Mouse (Mus musculus) MEL (cell line): ENCODE data around the gene Prim2. TPM values are rescaled to one million over a fixed set of nuclear protein-coding genes. Genes with fewer than 3 reads are reported as not detected.

Experiments
- DNase-seq: peaks from one replicate; pipeline ENCODE4 v3.0.0; 2011; ENCODE audit warnings: low read depth, low spot score
- H3K27ac ChIP-seq: 2 replicates; pipeline ENCODE4 v1.5.1; 2012; ENCODE audit warnings: low read depth, mild to moderate bottlenecking, control low read depth, low read length, moderate library complexity; ENCODE audit not compliant: control insufficient read depth
- H3K27me3 ChIP-seq, 2 experiments: fragments of 150-350 bp in 1 of 2; sonication (generic) in 1 of 2; 2 replicates each; pipeline ENCODE4 v1.6.1; 2012; ENCODE audit warnings: low read length in 2 of 2, mild to moderate bottlenecking in 2 of 2, improper control_type of control experiment in 1 of 2, moderate library complexity in 1 of 2; ENCODE audit not compliant: insufficient read depth in 2 of 2, control insufficient read depth in 1 of 2
- H3K36me3 ChIP-seq, 2 experiments: 2 replicates each; pipeline ENCODE4 v1.6.1; 2012 to 2014; ENCODE audit warnings: low read length in 2 of 2, improper control_type of control experiment in 1 of 2, inconsistent platforms in 1 of 2, mild to moderate bottlenecking in 1 of 2; ENCODE audit not compliant: insufficient read depth in 2 of 2, control insufficient read depth in 1 of 2
- H3K4me1 ChIP-seq, 2 experiments: fragments of 150-350 bp in 1 of 2; sonication (generic) in 1 of 2; 2 replicates each; pipeline ENCODE4 v1.6.1; 2012; ENCODE audit warnings: low read length in 2 of 2, improper control_type of control experiment in 1 of 2, mild to moderate bottlenecking in 1 of 2; ENCODE audit not compliant: insufficient read depth in 2 of 2, control insufficient read depth in 1 of 2
- H3K4me3 ChIP-seq, 2 experiments: fragments of 150-350 bp in 1 of 2; sonication (generic) in 1 of 2; 2 replicates each; pipeline ENCODE4 v1.5.1; 2012; ENCODE audit warnings: low read depth in 2 of 2, low read length in 2 of 2, mild to moderate bottlenecking in 2 of 2, moderate library complexity in 2 of 2, control low read depth in 1 of 2, improper control_type of control experiment in 1 of 2; ENCODE audit not compliant: control insufficient read depth in 1 of 2, insufficient read depth in 1 of 2
- H3K79me2 ChIP-seq: 2 replicates; pipeline ENCODE4 v1.6.1; 2012; ENCODE audit warnings: mild to moderate bottlenecking, low read length, moderate library complexity; ENCODE audit not compliant: control insufficient read depth, poor library complexity, insufficient read depth
- H3K9ac ChIP-seq: 2 replicates; pipeline ENCODE4 v1.6.1; 2012; ENCODE audit warnings: low read depth, mild to moderate bottlenecking, control low read depth, low read length, moderate library complexity; ENCODE audit not compliant: control insufficient read depth, poor library complexity, severe bottlenecking
- H3K9me3 ChIP-seq: fragments of 150-350 bp; sonication (generic); replicated peaks from 2 replicates; pipeline ENCODE4 v1.6.1; 2012; ENCODE audit warnings: mild to moderate bottlenecking, low read length, improper control_type of control experiment, moderate library complexity; ENCODE audit not compliant: insufficient read depth
- CTCF ChIP-seq, 3 experiments: IDR thresholded peaks in 2 of 3; conservative IDR thresholded peaks in 1 of 3; 2 replicates each; pipeline ENCODE4 v1.5.1; 2011 to 2012; ENCODE audit warnings: low read length in 3 of 3, low read depth in 2 of 3, mild to moderate bottlenecking in 2 of 3, improper control_type of control experiment in 1 of 3, inconsistent platforms in 1 of 3, mixed read lengths in 1 of 3, moderate library complexity in 1 of 3; ENCODE audit not compliant: control insufficient read depth in 1 of 3, insufficient read depth in 1 of 3, poor library complexity in 1 of 3, severe bottlenecking in 1 of 3
- EP300 ChIP-seq, 2 experiments: IDR thresholded peaks; 2 replicates each; pipeline ENCODE4 v1.6.1; 2011; ENCODE audit warnings: improper control_type of control experiment in 2 of 2, low read length in 2 of 2, low read depth in 1 of 2, mild to moderate bottlenecking in 1 of 2
- ETS1 ChIP-seq: IDR thresholded peaks from 2 replicates; pipeline ENCODE4 v1.6.1; 2012; ENCODE audit warnings: low read depth, mild to moderate bottlenecking, inconsistent platforms, low read length, improper control_type of control experiment, moderate library complexity
- GABPA ChIP-seq: IDR thresholded peaks from 2 replicates; pipeline ENCODE4 v1.6.1; 2012; ENCODE audit warnings: low read depth, mild to moderate bottlenecking, inconsistent platforms, low read length, improper control_type of control experiment, moderate library complexity
- GATA1 ChIP-seq: IDR thresholded peaks from 2 replicates; pipeline ENCODE4 v1.6.1; 2011; ENCODE audit warnings: low read depth, low read length, improper control_type of control experiment
- MAZ ChIP-seq: IDR thresholded peaks from 2 replicates; pipeline ENCODE4 v1.6.1; 2012; ENCODE audit warnings: low read depth, mild to moderate bottlenecking, inconsistent platforms, low read length, improper control_type of control experiment
- MXI1 ChIP-seq: IDR thresholded peaks from 2 replicates; pipeline ENCODE4 v1.6.1; 2011; ENCODE audit warnings: mild to moderate bottlenecking, low read depth, low read length, improper control_type of control experiment
- MYB ChIP-seq: IDR thresholded peaks from 2 replicates; pipeline ENCODE4 v1.6.1; 2011; ENCODE audit warnings: mild to moderate bottlenecking, low read depth, low read length, improper control_type of control experiment
- MYC ChIP-seq: IDR thresholded peaks from 2 replicates; pipeline ENCODE4 v1.6.1; 2011; ENCODE audit warnings: low read depth, mild to moderate bottlenecking, low read length, improper control_type of control experiment, moderate library complexity
- NELFE ChIP-seq: IDR thresholded peaks from 2 replicates; pipeline ENCODE4 v1.6.1; 2011; ENCODE audit warnings: low read depth, low read length, improper control_type of control experiment
- POLR2A ChIP-seq, 2 experiments: IDR thresholded peaks; 2 replicates each; pipeline ENCODE4 v1.6.1; 2011 to 2012; ENCODE audit warnings: low read length in 2 of 2, mild to moderate bottlenecking in 2 of 2, control low read depth in 1 of 2, improper control_type of control experiment in 1 of 2, low read depth in 1 of 2, moderate library complexity in 1 of 2; ENCODE audit not compliant: control insufficient read depth in 1 of 2, insufficient read depth in 1 of 2, poor library complexity in 1 of 2
- POLR2AphosphoS2 ChIP-seq: IDR thresholded peaks from 2 replicates; pipeline ENCODE4 v1.6.1; 2011; ENCODE audit warnings: low read length, improper control_type of control experiment
- POLR2AphosphoS5 ChIP-seq: IDR thresholded peaks from 2 replicates; pipeline ENCODE4 v1.6.1; 2012; ENCODE audit warnings: low read depth, borderline replicate concordance, mild to moderate bottlenecking, inconsistent platforms, low read length, moderate library complexity, mixed read lengths
- SMC3 ChIP-seq: IDR thresholded peaks from 2 replicates; pipeline ENCODE4 v1.6.1; 2011; ENCODE audit warnings: low read depth, low read length, improper control_type of control experiment
- TAL1 ChIP-seq: IDR thresholded peaks from 2 replicates; pipeline ENCODE4 v1.6.1; 2012; ENCODE audit warnings: mild to moderate bottlenecking, inconsistent platforms, low read length, moderate library complexity, mixed read lengths
- TBP ChIP-seq: IDR thresholded peaks from 2 replicates; pipeline ENCODE4 v1.8.0; 2011; ENCODE audit warnings: low read depth, low read length, improper control_type of control experiment
- TCF12 ChIP-seq: IDR thresholded peaks from 2 replicates; pipeline ENCODE4 v1.6.1; 2014; ENCODE audit warnings: low read depth, mild to moderate bottlenecking, inconsistent platforms, low read length, improper control_type of control experiment, moderate library complexity
- ZNF384 ChIP-seq: IDR thresholded peaks from 2 replicates; pipeline ENCODE4 v1.6.1; 2012; ENCODE audit warnings: low read depth, mild to moderate bottlenecking, inconsistent platforms, low read length, improper control_type of control experiment
- polyA plus RNA-seq, 2 experiments: library from polyadenylated mRNA; stranded (reverse) in 1 of 2; unstranded in 1 of 2; fragments of >175 nt in 1 of 2; fragments of >200 nt in 1 of 2; gene quantifications; 2 replicates each; pipeline versions ENCODE4 v1.2.1 to v1.2.4; 2012; ENCODE audit warnings: low replicate concordance in 2 of 2, low read depth in 1 of 2; ENCODE audit not compliant: insufficient read length in 2 of 2, insufficient read depth in 1 of 2, missing spikeins in 1 of 2
- total RNA-seq: library from RNA; depleted of rRNA; stranded (reverse); fragments of 300-350 nt; gene quantifications from 2 replicates; pipeline ENCODE4 v1.2.3, GENCODE M21; 2012

Prim2 gene
- total and polyA plus RNA-seq, 3 experiments, result 36.1 to 48.9 TPM; not detected in 1

DNA sequence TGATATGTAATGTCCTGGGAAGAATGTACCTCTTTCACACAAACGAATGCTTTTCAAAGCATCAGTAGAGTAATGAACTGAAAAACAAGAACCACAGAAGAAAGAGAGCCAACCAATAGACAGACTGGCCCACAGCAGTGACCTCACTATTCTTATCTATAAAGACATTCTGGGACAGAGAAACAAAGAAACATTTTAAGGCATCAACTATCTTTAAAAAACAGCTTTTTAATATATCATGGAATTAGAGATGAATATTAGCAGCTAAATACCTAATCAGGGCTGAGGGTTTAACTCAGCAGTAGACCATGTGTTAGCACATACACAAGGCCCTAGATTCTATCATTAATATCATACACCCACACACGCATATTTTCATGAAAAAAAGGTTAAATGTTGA, 42.5 kb downstream of the Prim2 start:
- H3K36me3 ChIP-seq, result peaks cover 6 to 40% of the 10 kb centered on the region in 2 experiments
- H3K27ac ChIP-seq, result peak overlapping the region; percentile 37
- peaks cover 16 to 28% of the 10 kb centered on the region in 2 experiments for H3K4me1 ChIP-seq
- no peak overlapping the region for H3K9ac ChIP-seq
- peak; percentile 38 for DNase-seq
- H3K27me3 ChIP-seq, result no peaks in the 10 kb centered on the region
- no peaks in the 10 kb centered on the region for H3K9me3 ChIP-seq
- H3K4me3 ChIP-seq, result no peak overlapping the region
- TF ChIP-seq POLR2A (IDR thresholded peaks at IDR 0.05; ENCODE audit: control insufficient read depth in 1 of 2, insufficient read depth in 1 of 2, low read depth in 1 of 2, low read length in 2 of 2, poor library complexity in 1 of 2), result no peak
- TF ChIP-seq ETS1, result 0 out of 2 replicates have a peak, but pooled peaks have one; percentile 14
- 0 out of 2 replicates have a peak, but pooled peaks have one; percentile 26 for TF ChIP-seq MXI1
- TF ChIP-seq GABPA, result no peak
- no peak for TF ChIP-seq NELFE
- TF ChIP-seq MAZ, result no peak
- no peak for TF ChIP-seq ZNF384
- TF ChIP-seq GATA1, result peak; percentile 26; the same call in 1 of the 2 replicates
- TF ChIP-seq POLR2AphosphoS5, result no peak
- peak; percentile 56 for TF ChIP-seq TAL1
- no peak for TF ChIP-seq MYB
- TF ChIP-seq EP300 (IDR thresholded peaks at IDR 0.05; ENCODE audit: low read depth in 1 of 2, low read length in 2 of 2), result peak in 1 of 2 experiments; percentile 57; a peak in 2 of 4 replicates
- TF ChIP-seq POLR2AphosphoS2, result no peak
- no peak for TF ChIP-seq TBP
- no peak for TF ChIP-seq CTCF (IDR thresholded peaks at IDR 0.05 in 2 of 3, conservative IDR thresholded peaks at IDR 0.05 in 1 of 3; ENCODE audit: control insufficient read depth in 1 of 3, insufficient read depth in 1 of 3, low read depth in 2 of 3, low read length in 3 of 3, poor library complexity in 1 of 3, severe bottlenecking in 1 of 3)
- no peaks in the 10 kb centered on the region for H3K79me2 ChIP-seq

- Histone ChIP-seq H3K27me3 (no peaks in the 10 kb centered on the region), H3K9me3 (no peaks in the 10 kb centered on the region), H3K79me2 (no peaks in the 10 kb centered on the region), H3K9ac (0 out of 2 replicates have a peak overlapping the region, but pooled peaks have one; percentile 14), H3K27ac (peak overlapping the region; percentile 81), H3K4me3 (peak overlapping the region in 1 of 2 experiments; percentile 9; a peak in 1 of 4 replicates), H3K36me3 (peaks cover 6 to 46% of the 10 kb centered on the region in 2 experiments), H3K4me1 (peaks cover 19 to 32% of the 10 kb centered on the region in 2 experiments)
- DNase-seq, result peak; percentile 88
- TF ChIP-seq POLR2AphosphoS5, result no peak
- TF ChIP-seq TCF12, result peak; percentile 90
- TF ChIP-seq ETS1, result peak; percentile 68
- TF ChIP-seq MYB, result no peak
- TF ChIP-seq TBP, result peak; percentile 35; the same call in 1 of the 2 replicates
- peak; percentile 80 to 89 for TF ChIP-seq EP300 (IDR thresholded peaks at IDR 0.05; ENCODE audit: low read depth in 1 of 2, low read length in 2 of 2)
- TF ChIP-seq MYC, result 0 out of 2 replicates have a peak, but pooled peaks have one; percentile 57
- TF ChIP-seq TAL1, result peak; percentile 92
- TF ChIP-seq GATA1, result peak; percentile 78
- no peak for TF ChIP-seq SMC3
Observed at GRCm38 (mm10) chr1:33624900-33625299, 44.7 kb downstream of the Prim2 start.
